Mouse (Mus musculus): ENCODE data around the gene Gm4858. TPM values are rescaled to one million over a fixed set of nuclear protein-coding genes. Genes with fewer than 3 reads are reported as not detected.
"Not testable (repeated sequence)": the region's sequence is repeated elsewhere in the genome, so short reads cannot be mapped to it uniquely, and the experiment has no call there.

The Gm4858 gene
- polyA plus RNA-seq (2012; rRNA removed): 0.13 TPM in 1 of 2 replicates, not detected in the other

- not testable (repeated sequence) for H3K27ac ChIP-seq (ENCODE audit: control insufficient read depth, insufficient read depth, low read length); DNase-seq; H3K4me1 ChIP-seq (replicated peaks; ENCODE audit: control insufficient read depth, insufficient read depth, low read length); H3K27me3 ChIP-seq (ENCODE audit: control insufficient read depth, insufficient read depth, low read length); H3K4me3 ChIP-seq (ENCODE audit: control insufficient read depth, insufficient read depth, low read length); H3K36me3 ChIP-seq (ENCODE audit: control insufficient read depth, insufficient read depth, low read length)
Observed at GRCm38 (mm10) chr3:93068523-93068922, at the start of gene Gm4858. Gene Gm4858 (plus strand): TSS chr3:93068823.

GRCm38 (mm10) chr3:93018960-93019359 lies 49.7 kb upstream of the Gm4858 start, which contains the start of gene Lce1m:
Gene Lce1m (minus strand): TSS chr3:93019060.
- WGBS: 95% methylated on average over 2 of the region's 2 CpGs
- no peak within 1 kb of the TSS for H3K27ac ChIP-seq (ENCODE audit: control insufficient read depth, insufficient read depth, low read length)
- H3K4me3 ChIP-seq (ENCODE audit: control insufficient read depth, insufficient read depth, low read length): no peak within 1 kb of the TSS
- TF ChIP-seq POLR2A (IDR thresholded peaks at IDR 0.05; ENCODE audit: control insufficient read depth, extremely low read depth, insufficient read depth, low read length, poor library complexity): no peak
- no peak for TF ChIP-seq CTCF (IDR thresholded peaks at IDR 0.05; ENCODE audit: borderline replicate concordance, control insufficient read depth, extremely low read depth, insufficient read depth, low read length, poor library complexity)
- no peaks in the 10 kb centered on the region for H3K36me3 ChIP-seq (ENCODE audit: control insufficient read depth, insufficient read depth, low read length)
- no peaks in the 10 kb centered on the region; the same call in 1 of the 2 replicates for H3K27me3 ChIP-seq (ENCODE audit: control insufficient read depth, insufficient read depth, low read length)
- no peaks in the 10 kb centered on the region for H3K4me1 ChIP-seq (replicated peaks; ENCODE audit: control insufficient read depth, insufficient read depth, low read length)
- DNase-seq: no peak

- Histone ChIP-seq H3K27me3 (ENCODE audit: control insufficient read depth, insufficient read depth, low read length) (no peaks in the 10 kb centered on the region), H3K4me3 (ENCODE audit: control insufficient read depth, insufficient read depth, low read length) (no peak overlapping the region), H3K36me3 (ENCODE audit: control insufficient read depth, insufficient read depth, low read length) (no peaks in the 10 kb centered on the region), H3K27ac (ENCODE audit: control insufficient read depth, insufficient read depth, low read length) (no peak overlapping the region), H3K4me1 (replicated peaks; ENCODE audit: control insufficient read depth, insufficient read depth, low read length) (no peaks in the 10 kb centered on the region)
- no peak for DNase-seq
- WGBS: 100% methylated on average over 1 of the region's 1 CpGs
- TF ChIP-seq CTCF (IDR thresholded peaks at IDR 0.05; ENCODE audit: borderline replicate concordance, control insufficient read depth, extremely low read depth, insufficient read depth, low read length, poor library complexity): no peak
Observed at GRCm38 (mm10) chr3:93021171-93021570, 47.5 kb upstream of the Gm4858 start.

GRCm38 (mm10) chr3:93023411-93024184 lies 45.0 kb upstream of the Gm4858 start:
- H3K27ac ChIP-seq (ENCODE audit: control insufficient read depth, insufficient read depth, low read length): no peak overlapping the region
- H3K4me3 ChIP-seq (ENCODE audit: control insufficient read depth, insufficient read depth, low read length): no peak overlapping the region
- no peaks in the 10 kb centered on the region for H3K36me3 ChIP-seq (ENCODE audit: control insufficient read depth, insufficient read depth, low read length)
- TF ChIP-seq POLR2A (IDR thresholded peaks at IDR 0.05; ENCODE audit: control insufficient read depth, extremely low read depth, insufficient read depth, low read length, poor library complexity): no peak
- no peak for TF ChIP-seq CTCF (IDR thresholded peaks at IDR 0.05; ENCODE audit: borderline replicate concordance, control insufficient read depth, extremely low read depth, insufficient read depth, low read length, poor library complexity)
- H3K27me3 ChIP-seq (ENCODE audit: control insufficient read depth, insufficient read depth, low read length): no peaks in the 10 kb centered on the region
- no peak for DNase-seq
- no peaks in the 10 kb centered on the region for H3K4me1 ChIP-seq (replicated peaks; ENCODE audit: control insufficient read depth, insufficient read depth, low read length)
- 75% methylated on average over 3 of the region's 3 CpGs for WGBS

GRCm38 (mm10) chr3:93025486-93025885 lies 43.1 kb upstream of the Gm4858 start:
- TF ChIP-seq CTCF (IDR thresholded peaks at IDR 0.05; ENCODE audit: borderline replicate concordance, control insufficient read depth, extremely low read depth, insufficient read depth, low read length, poor library complexity) (no peak), POLR2A (IDR thresholded peaks at IDR 0.05; ENCODE audit: control insufficient read depth, extremely low read depth, insufficient read depth, low read length, poor library complexity) (no peak)
- no peaks in the 10 kb centered on the region for H3K4me1 ChIP-seq (replicated peaks; ENCODE audit: control insufficient read depth, insufficient read depth, low read length)
- no peaks in the 10 kb centered on the region for H3K27me3 ChIP-seq (ENCODE audit: control insufficient read depth, insufficient read depth, low read length)
- 94% methylated on average over 2 of the region's 2 CpGs for WGBS
- no peaks in the 10 kb centered on the region for H3K36me3 ChIP-seq (ENCODE audit: control insufficient read depth, insufficient read depth, low read length)
- no peak for DNase-seq
- H3K27ac ChIP-seq (ENCODE audit: control insufficient read depth, insufficient read depth, low read length): no peak overlapping the region
- no peak overlapping the region for H3K4me3 ChIP-seq (ENCODE audit: control insufficient read depth, insufficient read depth, low read length)

- TF ChIP-seq CTCF (IDR thresholded peaks at IDR 0.05; ENCODE audit: borderline replicate concordance, control insufficient read depth, extremely low read depth, insufficient read depth, low read length, poor library complexity): no peak
- no peak for TF ChIP-seq POLR2A (IDR thresholded peaks at IDR 0.05; ENCODE audit: control insufficient read depth, extremely low read depth, insufficient read depth, low read length, poor library complexity)
- no peak for DNase-seq
- 52% methylated on average over 5 of the region's 5 CpGs for WGBS
- H3K36me3 ChIP-seq (ENCODE audit: control insufficient read depth, insufficient read depth, low read length): no peaks in the 10 kb centered on the region
- no peaks in the 10 kb centered on the region for H3K4me1 ChIP-seq (replicated peaks; ENCODE audit: control insufficient read depth, insufficient read depth, low read length)
- no peak overlapping the region for H3K27ac ChIP-seq (ENCODE audit: control insufficient read depth, insufficient read depth, low read length)
- no peak overlapping the region for H3K4me3 ChIP-seq (ENCODE audit: control insufficient read depth, insufficient read depth, low read length)
- no peaks in the 10 kb centered on the region for H3K27me3 ChIP-seq (ENCODE audit: control insufficient read depth, insufficient read depth, low read length)
Observed at GRCm38 (mm10) chr3:93031450-93031849, 37.2 kb upstream of the Gm4858 start.

- H3K4me1 ChIP-seq (replicated peaks; ENCODE audit: control insufficient read depth, insufficient read depth, low read length): no peaks in the 10 kb centered on the region
- H3K4me3 ChIP-seq (ENCODE audit: control insufficient read depth, insufficient read depth, low read length): no peak overlapping the region
- no peaks in the 10 kb centered on the region for H3K36me3 ChIP-seq (ENCODE audit: control insufficient read depth, insufficient read depth, low read length)
- no peak for DNase-seq
- H3K27me3 ChIP-seq (ENCODE audit: control insufficient read depth, insufficient read depth, low read length): no peaks in the 10 kb centered on the region
- H3K27ac ChIP-seq (ENCODE audit: control insufficient read depth, insufficient read depth, low read length): no peak overlapping the region
- TF ChIP-seq CTCF (IDR thresholded peaks at IDR 0.05; ENCODE audit: borderline replicate concordance, control insufficient read depth, extremely low read depth, insufficient read depth, low read length, poor library complexity): no peak
- no peak for TF ChIP-seq POLR2A (IDR thresholded peaks at IDR 0.05; ENCODE audit: control insufficient read depth, extremely low read depth, insufficient read depth, low read length, poor library complexity)
- 90% methylated on average over 1 of the region's 1 CpGs for WGBS
Observed at GRCm38 (mm10) chr3:93050182-93050581, 18.4 kb upstream of the Gm4858 start.
